Mouse (Mus musculus) lung, adult 18-20 months (tissue): ENCODE measurements around the gene Gm9045.
"Not testable (repeated sequence)": the region's sequence is repeated elsewhere in the genome, so short reads cannot be mapped to it uniquely, and the experiment has no call there.

ENCODE experiments used
- DNase-seq, 2 experiments: peaks; one replicate each; pipeline ENCODE4 v3.0.0; 2022; ENCODE audit warnings: mixed read lengths in 2 of 2

Gene Gm9045

DNA sequence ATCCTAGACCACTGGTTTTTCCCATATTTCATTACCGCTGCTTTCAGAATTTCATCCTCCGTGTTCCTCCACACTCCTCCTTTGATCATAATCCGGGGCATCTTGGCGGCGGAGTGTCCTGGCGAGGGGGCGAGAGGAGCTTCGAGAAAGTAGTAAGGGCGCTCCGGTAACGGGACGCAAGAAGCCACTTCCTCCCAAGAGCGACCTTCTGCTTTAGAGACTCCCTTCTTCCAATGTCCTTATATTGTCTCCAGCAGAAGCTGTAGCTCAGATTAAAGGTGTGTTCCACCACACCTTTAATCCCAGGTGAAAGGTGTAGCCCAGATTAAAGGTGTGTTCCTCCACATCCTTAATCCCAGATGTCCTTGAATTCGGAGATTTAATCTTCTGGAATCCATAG, at the start of gene Gm9045:
Gm9045 (minus strand) TSS at position 101 of the 400 bp plus-strand sequence.
- not testable (repeated sequence) for DNase-seq

DNA sequence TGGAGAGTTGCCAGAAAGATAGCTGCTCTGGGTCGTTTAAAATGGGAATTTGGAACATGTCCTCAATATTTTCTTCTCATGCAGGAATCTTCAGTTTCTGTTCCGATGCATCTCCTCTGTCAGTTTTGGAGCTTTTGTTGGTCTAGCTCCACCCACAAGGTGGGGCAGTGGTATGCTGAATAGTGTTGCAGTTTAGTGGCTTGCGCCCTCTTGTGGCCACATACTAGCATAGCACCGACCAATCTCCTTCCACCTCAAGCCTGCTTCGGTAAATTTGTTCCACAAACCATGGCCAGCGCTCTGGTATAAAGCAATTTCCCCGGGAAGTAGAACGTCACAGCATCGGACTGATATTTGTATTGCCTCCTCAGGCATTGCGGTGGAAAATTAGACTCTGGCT, 32.8 kb upstream of the Gm9045 start:
- peak; percentile 69 to 74 for DNase-seq

DNA sequence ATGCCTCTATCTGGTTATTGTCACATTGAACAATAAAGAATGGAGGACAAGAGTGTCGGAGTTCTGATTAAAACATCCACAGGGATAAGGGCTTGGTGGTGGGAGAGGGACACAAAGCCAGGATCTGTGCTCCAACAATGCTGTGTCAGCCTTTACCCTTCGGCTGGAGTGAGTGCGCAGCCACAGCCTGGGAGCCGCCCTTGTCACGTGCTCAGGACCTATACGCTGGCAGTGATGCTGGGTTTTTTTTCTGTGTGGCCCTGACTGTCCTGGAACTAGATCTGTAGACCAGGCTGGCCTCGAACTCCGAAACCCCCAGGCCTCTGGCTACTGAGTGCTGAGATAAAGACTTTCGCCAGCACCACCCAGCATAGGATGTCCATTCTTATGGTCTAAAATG, 31.9 kb upstream of the Gm9045 start:
- no peak for DNase-seq

DNA sequence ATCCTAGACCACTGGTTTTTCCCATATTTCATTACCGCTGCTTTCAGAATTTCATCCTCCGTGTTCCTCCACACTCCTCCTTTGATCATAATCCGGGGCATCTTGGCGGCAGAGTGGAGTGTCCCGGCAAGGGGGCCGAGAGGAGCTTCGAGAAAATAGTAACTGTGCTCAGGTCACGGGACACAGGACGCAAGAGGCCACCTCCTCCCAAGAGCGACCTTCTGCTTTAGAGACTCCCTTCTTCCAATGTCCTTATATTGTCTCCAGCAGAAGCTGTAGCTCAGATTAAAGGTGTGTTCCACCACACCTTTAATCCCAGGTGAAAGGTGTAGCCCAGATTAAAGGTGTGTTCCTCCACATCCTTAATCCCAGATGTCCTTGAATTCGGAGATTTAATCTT, 16.4 kb upstream of the Gm9045 start, which contains the start of gene Gm9049:
Gm9049 (minus strand) TSS at position 101 of the 400 bp plus-strand sequence.
- DNase-seq = not testable (repeated sequence)

DNA sequence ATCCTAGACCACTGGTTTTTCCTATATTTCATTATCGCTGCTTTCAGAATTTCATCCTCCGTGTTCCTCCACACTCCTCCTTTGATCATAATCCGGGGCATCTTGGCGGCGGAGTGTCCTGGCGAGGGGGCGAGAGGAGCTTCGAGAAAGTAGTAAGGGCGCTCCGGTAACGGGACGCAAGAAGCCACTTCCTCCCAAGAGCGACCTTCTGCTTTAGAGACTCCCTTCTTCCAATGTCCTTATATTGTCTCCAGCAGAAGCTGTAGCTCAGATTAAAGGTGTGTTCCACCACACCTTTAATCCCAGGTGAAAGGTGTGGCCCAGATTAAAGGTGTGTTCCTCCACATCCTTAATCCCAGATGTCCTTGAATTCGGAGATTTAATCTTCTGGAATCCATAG, 10.9 kb upstream of the Gm9045 start, which contains the start of gene Gm9048:
Gm9048 (minus strand) TSS at position 101 of the 400 bp plus-strand sequence.
- not testable (repeated sequence) for DNase-seq

DNA sequence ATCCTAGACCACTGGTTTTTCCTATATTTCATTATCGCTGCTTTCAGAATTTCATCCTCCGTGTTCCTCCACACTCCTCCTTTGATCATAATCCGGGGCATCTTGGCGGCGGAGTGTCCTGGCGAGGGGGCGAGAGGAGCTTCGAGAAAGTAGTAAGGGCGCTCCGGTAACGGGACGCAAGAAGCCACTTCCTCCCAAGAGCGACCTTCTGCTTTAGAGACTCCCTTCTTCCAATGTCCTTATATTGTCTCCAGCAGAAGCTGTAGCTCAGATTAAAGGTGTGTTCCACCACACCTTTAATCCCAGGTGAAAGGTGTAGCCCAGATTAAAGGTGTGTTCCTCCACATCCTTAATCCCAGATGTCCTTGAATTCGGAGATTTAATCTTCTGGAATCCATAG, 5.5 kb upstream of the Gm9045 start, which contains the start of gene Gm9046:
Gm9046 (minus strand) TSS at position 101 of the 400 bp plus-strand sequence.
- DNase-seq = not testable (repeated sequence)

DNA sequence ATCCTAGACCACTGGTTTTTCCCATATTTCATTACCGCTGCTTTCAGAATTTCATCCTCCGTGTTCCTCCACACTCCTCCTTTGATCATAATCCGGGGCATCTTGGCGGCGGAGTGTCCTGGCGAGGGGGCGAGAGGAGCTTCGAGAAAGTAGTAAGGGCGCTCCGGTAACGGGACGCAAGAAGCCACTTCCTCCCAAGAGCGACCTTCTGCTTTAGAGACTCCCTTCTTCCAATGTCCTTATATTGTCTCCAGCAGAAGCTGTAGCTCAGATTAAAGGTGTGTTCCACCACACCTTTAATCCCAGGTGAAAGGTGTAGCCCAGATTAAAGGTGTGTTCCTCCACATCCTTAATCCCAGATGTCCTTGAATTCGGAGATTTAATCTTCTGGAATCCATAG, 5.3 kb downstream of the Gm9045 start, which contains the start of gene Gm9044:
Gm9044 (minus strand) TSS at position 101 of the 400 bp plus-strand sequence.
- not testable (repeated sequence) for DNase-seq

DNA sequence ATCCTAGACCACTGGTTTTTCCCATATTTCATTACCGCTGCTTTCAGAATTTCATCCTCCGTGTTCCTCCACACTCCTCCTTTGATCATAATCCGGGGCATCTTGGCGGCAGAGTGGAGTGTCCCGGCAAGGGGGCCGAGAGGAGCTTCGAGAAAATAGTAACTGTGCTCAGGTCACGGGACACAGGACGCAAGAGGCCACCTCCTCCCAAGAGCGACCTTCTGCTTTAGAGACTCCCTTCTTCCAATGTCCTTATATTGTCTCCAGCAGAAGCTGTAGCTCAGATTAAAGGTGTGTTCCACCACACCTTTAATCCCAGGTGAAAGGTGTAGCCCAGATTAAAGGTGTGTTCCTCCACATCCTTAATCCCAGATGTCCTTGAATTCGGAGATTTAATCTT, 10.8 kb downstream of the Gm9045 start, which contains the start of gene Gm9040:
Gm9040 (minus strand) TSS at position 101 of the 400 bp plus-strand sequence.
- DNase-seq = not testable (repeated sequence)

DNA sequence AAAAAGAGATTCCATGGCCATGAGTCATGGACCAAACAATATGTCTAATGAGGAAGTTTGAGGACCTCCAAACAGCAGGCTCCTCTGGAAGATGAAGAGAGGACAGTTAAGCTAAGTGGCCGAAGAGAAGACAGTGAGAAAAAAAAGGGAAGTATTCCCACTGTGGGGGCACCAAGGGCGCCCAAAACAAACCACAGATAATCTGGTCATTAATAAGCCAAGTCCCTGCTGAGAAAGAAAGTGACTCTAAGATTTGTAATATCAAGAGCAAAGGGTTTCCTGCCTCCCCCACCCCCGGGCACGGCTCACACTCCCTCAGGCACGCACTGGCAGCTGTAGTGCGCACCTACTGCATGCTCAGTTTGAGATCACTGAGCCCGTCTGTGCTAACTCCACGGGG, 18.6 kb downstream of the Gm9045 start:
- no peak for DNase-seq

DNA sequence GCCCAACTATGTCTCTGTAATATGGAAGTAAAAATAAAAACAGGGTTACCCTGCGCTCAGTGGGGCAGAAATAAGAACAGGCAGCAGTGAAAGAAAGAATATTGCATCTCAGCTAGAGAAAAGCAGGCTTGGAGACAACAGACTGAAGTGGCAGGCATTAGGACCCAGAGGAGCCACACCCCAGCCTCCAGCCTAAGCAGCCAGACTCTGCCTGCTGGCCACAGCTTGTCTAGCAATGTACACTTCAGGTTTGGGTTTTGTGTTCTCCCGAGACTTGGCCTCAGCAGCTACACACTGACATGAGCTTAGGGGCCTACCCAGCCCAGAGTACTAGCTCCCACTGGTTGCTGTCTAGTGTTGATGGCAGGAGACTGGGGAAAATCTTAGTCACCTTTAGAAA, 35.5 kb downstream of the Gm9045 start:
- DNase-seq = not testable (repeated sequence)

DNA sequence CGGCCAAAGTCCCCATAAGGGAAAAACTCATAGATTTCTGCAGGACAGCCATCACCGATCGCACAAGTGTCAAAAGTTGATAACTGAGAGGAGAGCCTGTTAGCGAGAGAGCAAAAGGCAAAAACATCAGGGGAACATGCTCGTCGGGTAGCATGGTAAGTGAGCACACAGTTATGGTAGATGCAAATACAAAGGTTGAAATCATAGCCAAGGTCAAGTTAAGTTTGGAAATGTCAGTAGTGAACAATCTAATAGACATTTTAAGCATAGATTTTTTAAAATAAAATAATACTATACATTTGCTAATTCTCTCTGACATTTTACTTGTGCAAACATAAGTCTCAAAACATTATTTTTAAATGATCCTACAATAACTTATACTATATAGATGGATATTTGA, 42.7 kb downstream of the Gm9045 start, which contains the start of gene Iltifb:
Iltifb (minus strand) TSS at position 101 of the 400 bp plus-strand sequence.
- DNase-seq = no peak
